Mouse (Mus musculus) frontal cortex, postnatal 14 days (tissue): ENCODE data around the gene Slc37a1.

Source experiments
- DNase-seq, 2 experiments: peaks; one replicate each; pipeline ENCODE4 v3.0.0; 2022; ENCODE audit warnings: low spot score in 2 of 2

Gene Slc37a1

GRCm38 (mm10) chr17:31400294-31400693, 113.7 kb downstream of the Slc37a1 start:
- no peak for DNase-seq
